ENCODE assay signal across 8 mouse cellular contexts in the genomic region with DNA sequence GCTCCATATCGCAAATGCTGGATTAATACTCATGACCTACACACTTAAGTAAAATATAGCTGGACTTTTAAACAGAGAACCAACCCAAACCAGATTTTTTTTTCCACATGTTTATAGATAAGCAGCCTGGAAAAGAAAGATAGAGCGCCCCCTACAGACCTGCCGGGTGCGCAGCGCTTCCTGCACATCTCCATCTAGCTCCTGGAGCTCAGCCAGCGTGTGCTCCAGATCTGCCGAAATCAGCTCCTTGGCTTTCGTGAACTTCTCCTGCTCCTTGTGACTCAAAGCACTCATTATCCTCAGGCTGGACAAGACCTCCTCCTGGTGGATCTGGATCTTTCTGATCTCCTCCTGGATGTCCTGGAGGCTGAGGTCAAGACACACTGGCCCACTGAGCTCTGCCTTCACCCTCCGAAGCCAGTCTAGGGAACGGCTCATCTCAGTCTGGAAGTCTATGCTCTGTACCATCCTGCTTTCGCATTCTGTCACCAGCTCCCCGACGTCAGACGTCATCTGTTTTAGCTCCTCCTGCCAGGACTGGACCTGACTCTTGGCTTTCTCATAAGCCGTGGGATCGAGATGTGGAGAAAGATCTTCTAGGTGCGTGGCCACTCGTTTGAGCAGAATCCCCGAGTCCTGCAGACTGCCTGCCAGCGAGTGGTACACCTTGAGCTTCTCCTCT.
DNase-seq lines count a peak whose midpoint lies in the region; ATAC-seq and TF ChIP-seq lines count a peak whose summit lies in the region.

No protein-coding gene starts in this region.

- H3K4me2 ChIP-seq in kidney, postnatal 0 days (ENCODE audit: low read length): no peak overlapping the region
- H3K4me2 ChIP-seq in kidney, embryonic 15.5 days: no peak overlapping the region
- no peak overlapping the region for H3K4me2 ChIP-seq in liver, embryonic 11.5 days
- H3K4me2 ChIP-seq in forebrain, embryonic 12.5 days: no peak overlapping the region

- H3K27ac ChIP-seq in kidney, postnatal 0 days: no peak overlapping the region
- no peak overlapping the region for H3K27ac ChIP-seq in kidney, embryonic 15.5 days
- H3K27ac ChIP-seq in liver, embryonic 11.5 days (ENCODE audit: low read depth, low read length): no peak overlapping the region
- H3K27ac ChIP-seq in forebrain, embryonic 12.5 days: no peak overlapping the region
- H3K27ac ChIP-seq in limb, embryonic 10.5 days: no peak overlapping the region

- H3K4me3 ChIP-seq in kidney, postnatal 0 days (replicated peaks; ENCODE audit: low read depth, low read length): no peak overlapping the region
- H3K4me3 ChIP-seq in kidney, embryonic 15.5 days (replicated peaks): no peak overlapping the region
- no peak overlapping the region for H3K4me3 ChIP-seq in E14TG2a.4 (replicated peaks; ENCODE audit: low read length)
- H3K4me3 ChIP-seq in liver, embryonic 11.5 days (ENCODE audit: low read depth, low read length): no peak overlapping the region
- no peak overlapping the region for H3K4me3 ChIP-seq in forebrain, embryonic 12.5 days (replicated peaks)
- H3K4me3 ChIP-seq in limb, embryonic 10.5 days: no peak overlapping the region

- ATAC-seq in kidney, postnatal 0 days (replicated peaks; ENCODE audit: low FRiP score, low read depth): no peak
- ATAC-seq in kidney, embryonic 15.5 days (replicated peaks; ENCODE audit: low FRiP score): no peak
- peak; percentile 49 for ATAC-seq in liver, embryonic 11.5 days (replicated peaks; ENCODE audit: low FRiP score)
- ATAC-seq in forebrain, embryonic 12.5 days (ENCODE audit: low FRiP score): no peak

- no peaks in the 10 kb centered on the region for H3K27me3 ChIP-seq in kidney, postnatal 0 days (ENCODE audit: insufficient read depth, low read length)
- 0 out of 2 replicates have a peak, but pooled peaks cover 5% of the 10 kb centered on the region for H3K27me3 ChIP-seq in kidney, embryonic 15.5 days
- peaks cover 12% of the 10 kb centered on the region for H3K27me3 ChIP-seq in E14TG2a.4 (ENCODE audit: insufficient read depth, low read length)
- H3K27me3 ChIP-seq in liver, embryonic 11.5 days (replicated peaks; ENCODE audit: control insufficient read depth, insufficient read depth, low read length): no peaks in the 10 kb centered on the region
- no peaks in the 10 kb centered on the region for H3K27me3 ChIP-seq in forebrain, embryonic 12.5 days
- no peaks in the 10 kb centered on the region for H3K27me3 ChIP-seq in limb, embryonic 10.5 days (ENCODE audit: low read depth, poor library complexity, severe bottlenecking)

- H3K9ac ChIP-seq in kidney, postnatal 0 days (ENCODE audit: low read depth, low read length): no peak overlapping the region
- no peak overlapping the region for H3K9ac ChIP-seq in kidney, embryonic 15.5 days
- no peak overlapping the region for H3K9ac ChIP-seq in liver, embryonic 11.5 days (ENCODE audit: low read depth, low read length)
- no peak overlapping the region for H3K9ac ChIP-seq in forebrain, embryonic 12.5 days

- no peaks in the 10 kb centered on the region for H3K4me1 ChIP-seq in kidney, postnatal 0 days (replicated peaks; ENCODE audit: insufficient read depth, low read length)
- no peaks in the 10 kb centered on the region for H3K4me1 ChIP-seq in kidney, embryonic 15.5 days
- no peaks in the 10 kb centered on the region for H3K4me1 ChIP-seq in E14TG2a.4 (replicated peaks; ENCODE audit: low read depth, low read length)
- H3K4me1 ChIP-seq in liver, embryonic 11.5 days (replicated peaks; ENCODE audit: control insufficient read depth, insufficient read depth, low read length): no peaks in the 10 kb centered on the region
- no peaks in the 10 kb centered on the region for H3K4me1 ChIP-seq in forebrain, embryonic 12.5 days
- no peaks in the 10 kb centered on the region for H3K4me1 ChIP-seq in limb, embryonic 10.5 days

- no peaks in the 10 kb centered on the region for H3K36me3 ChIP-seq in kidney, postnatal 0 days (ENCODE audit: insufficient read depth, low read length)
- H3K36me3 ChIP-seq in kidney, embryonic 15.5 days: no peaks in the 10 kb centered on the region
- no peaks in the 10 kb centered on the region for H3K36me3 ChIP-seq in E14TG2a.4 (ENCODE audit: insufficient read depth, low read length)
- no peaks in the 10 kb centered on the region; the same call in 1 of the 2 replicates for H3K36me3 ChIP-seq in liver, embryonic 11.5 days (ENCODE audit: control insufficient read depth, insufficient read depth, low read length)
- no peaks in the 10 kb centered on the region for H3K36me3 ChIP-seq in forebrain, embryonic 12.5 days (replicated peaks)
- peaks cover 8% of the 10 kb centered on the region for H3K36me3 ChIP-seq in limb, embryonic 10.5 days

- no peaks in the 10 kb centered on the region for H3K9me3 ChIP-seq in kidney, postnatal 0 days (replicated peaks; ENCODE audit: low read length)
- no peaks in the 10 kb centered on the region for H3K9me3 ChIP-seq in kidney, embryonic 15.5 days (replicated peaks)
- no peaks in the 10 kb centered on the region for H3K9me3 ChIP-seq in E14TG2a.4 (ENCODE audit: low read length)
- H3K9me3 ChIP-seq in liver, embryonic 11.5 days (ENCODE audit: control insufficient read depth, low read length): no peaks in the 10 kb centered on the region
- H3K9me3 ChIP-seq in forebrain, embryonic 12.5 days: no peaks in the 10 kb centered on the region
- H3K9me3 ChIP-seq in limb, embryonic 10.5 days (replicated peaks): no peaks in the 10 kb centered on the region

- TF ChIP-seq CTCF in kidney, postnatal 0 days (IDR thresholded peaks at IDR 0.05; ENCODE audit: low read depth): peak; percentile 29; the same call in 1 of the 2 replicates
- peak; percentile 78 for TF ChIP-seq CTCF in E14TG2a.4 (conservative IDR thresholded peaks at IDR 0.05; ENCODE audit: low read length)

- no peak for DNase-seq in kidney, postnatal 0 days (ENCODE audit: low spot score)
- DNase-seq in cerebellum, adult 11-12 months: peak; percentile 56
- DNase-seq in liver, embryonic 11.5 days (ENCODE audit: low spot score): no peak
- DNase-seq in thymus, postnatal 4 days: peak; percentile 66
- DNase-seq in limb, embryonic 10.5 days (ENCODE audit: low spot score): no peak

- WGBS in kidney, postnatal 0 days: 81% methylated on average over 20 of the region's 20 CpGs
- 77% methylated on average over 20 of the region's 20 CpGs for WGBS in kidney, embryonic 15.5 days
- WGBS in liver, embryonic 11.5 days: 76% methylated on average over 20 of the region's 20 CpGs
- 80% methylated on average over 20 of the region's 20 CpGs for WGBS in forebrain, embryonic 12.5 days
- whole genome bisulfite sequencing in limb, embryonic 10.5 days: 78% methylated on average over 20 of the region's 20 CpGs

Comparison
In these comparisons a context has a peak if more than half of its experiments do, and no peak if none do; other contexts are left out.
1. DNase-seq: peak in cerebellum, adult 11-12 months (single experiment) and thymus, postnatal 4 days (single experiment); none in kidney, postnatal 0 days (single experiment), liver, embryonic 11.5 days (single experiment) and limb, embryonic 10.5 days (single experiment).